Mouse (Mus musculus): ENCODE measurements around the gene S100a16.

DNA sequence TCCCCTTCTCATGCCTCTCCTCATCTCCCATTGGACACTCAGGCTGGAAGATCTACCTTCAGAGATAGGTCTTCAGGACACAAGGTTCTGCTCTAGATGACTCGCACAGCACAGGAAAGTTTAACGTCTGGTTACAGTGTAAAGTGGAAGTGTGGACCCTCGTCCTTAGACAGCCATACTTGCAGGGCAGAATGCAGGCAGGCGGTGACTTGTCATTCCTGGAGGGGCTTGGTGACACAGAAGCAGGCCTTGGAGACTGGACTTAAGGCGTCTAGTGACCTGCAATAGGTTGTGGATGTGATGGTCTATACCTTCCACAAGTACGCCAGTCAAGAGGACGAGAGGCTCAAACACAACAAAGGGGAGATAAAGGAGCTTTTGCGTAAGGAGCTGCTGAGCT, 52.9 kb downstream of the S100a16 start, which contains the start of gene S100a2:
- TF ChIP-seq CTCF (conservative IDR thresholded peaks at IDR 0.05; ENCODE audit: low read length) (no peak), NANOG (IDR thresholded peaks at IDR 0.05; ENCODE audit: borderline replicate concordance, low read length) (no peak)
